Mouse (Mus musculus) ES-Bruce4 (cell line): ENCODE results near the gene Insyn1. TPM values are rescaled to one million over a fixed set of nuclear protein-coding genes. Genes with fewer than 3 reads are reported as not detected.

Source experiments
- H3K27ac ChIP-seq: 2 replicates; pipeline ENCODE4 v1.5.1; 2012; ENCODE audit warnings: low read length, inconsistent platforms; ENCODE audit not compliant: insufficient read depth
- H3K27me3 ChIP-seq: 2 replicates; pipeline ENCODE4 v1.6.1; 2012; ENCODE audit warnings: mild to moderate bottlenecking, low read length, inconsistent platforms; ENCODE audit not compliant: control insufficient read depth, poor library complexity, insufficient read depth, severe bottlenecking
- H3K36me3 ChIP-seq: 2 replicates; pipeline ENCODE4 v1.6.1; 2012; ENCODE audit warnings: inconsistent platforms, mild to moderate bottlenecking, low read length, moderate library complexity; ENCODE audit not compliant: control insufficient read depth, poor library complexity, insufficient read depth, severe bottlenecking
- H3K4me1 ChIP-seq: one replicate; pipeline ENCODE4 v1.8.1; 2011; ENCODE audit warnings: low read length; ENCODE audit not compliant: control insufficient read depth, insufficient read depth
- H3K4me3 ChIP-seq: 2 replicates; pipeline ENCODE4 v1.5.1; 2011; ENCODE audit warnings: low read depth, mild to moderate bottlenecking, low read length
- H3K9ac ChIP-seq: 2 replicates; pipeline ENCODE4 v1.6.1; 2012; ENCODE audit warnings: low read depth, mild to moderate bottlenecking, inconsistent platforms; ENCODE audit not compliant: poor library complexity, severe bottlenecking
- H3K9me3 ChIP-seq: replicated peaks from 2 replicates; pipeline ENCODE4 v1.6.1; 2012; ENCODE audit warnings: mild to moderate bottlenecking, low read length, inconsistent platforms; ENCODE audit not compliant: control insufficient read depth, poor library complexity, insufficient read depth, severe bottlenecking
- CTCF ChIP-seq: IDR thresholded peaks from one replicate; pipeline ENCODE4 v1.8.1; 2011; ENCODE audit warnings: low read depth, low read length
- EP300 ChIP-seq: IDR thresholded peaks from 2 replicates; pipeline ENCODE4 v1.6.1; 2011; ENCODE audit warnings: low read depth, low read length; ENCODE audit not compliant: insufficient read depth
- POLR2A ChIP-seq: IDR thresholded peaks from one replicate; pipeline ENCODE4 v1.8.1; 2011; ENCODE audit warnings: low read length; ENCODE audit not compliant: insufficient read depth
- polyA plus RNA-seq: library from polyadenylated mRNA; stranded (reverse); fragments of >200 nt; gene quantifications from 2 replicates; pipeline ENCODE4 v1.2.4, GENCODE M21; 2011; ENCODE audit warnings: low read depth; ENCODE audit not compliant: missing spikeins, insufficient read depth, insufficient read length

Gene Insyn1
- polyA plus RNA-seq: 2.2 and 3.8 TPM in 2 replicates

DNA sequence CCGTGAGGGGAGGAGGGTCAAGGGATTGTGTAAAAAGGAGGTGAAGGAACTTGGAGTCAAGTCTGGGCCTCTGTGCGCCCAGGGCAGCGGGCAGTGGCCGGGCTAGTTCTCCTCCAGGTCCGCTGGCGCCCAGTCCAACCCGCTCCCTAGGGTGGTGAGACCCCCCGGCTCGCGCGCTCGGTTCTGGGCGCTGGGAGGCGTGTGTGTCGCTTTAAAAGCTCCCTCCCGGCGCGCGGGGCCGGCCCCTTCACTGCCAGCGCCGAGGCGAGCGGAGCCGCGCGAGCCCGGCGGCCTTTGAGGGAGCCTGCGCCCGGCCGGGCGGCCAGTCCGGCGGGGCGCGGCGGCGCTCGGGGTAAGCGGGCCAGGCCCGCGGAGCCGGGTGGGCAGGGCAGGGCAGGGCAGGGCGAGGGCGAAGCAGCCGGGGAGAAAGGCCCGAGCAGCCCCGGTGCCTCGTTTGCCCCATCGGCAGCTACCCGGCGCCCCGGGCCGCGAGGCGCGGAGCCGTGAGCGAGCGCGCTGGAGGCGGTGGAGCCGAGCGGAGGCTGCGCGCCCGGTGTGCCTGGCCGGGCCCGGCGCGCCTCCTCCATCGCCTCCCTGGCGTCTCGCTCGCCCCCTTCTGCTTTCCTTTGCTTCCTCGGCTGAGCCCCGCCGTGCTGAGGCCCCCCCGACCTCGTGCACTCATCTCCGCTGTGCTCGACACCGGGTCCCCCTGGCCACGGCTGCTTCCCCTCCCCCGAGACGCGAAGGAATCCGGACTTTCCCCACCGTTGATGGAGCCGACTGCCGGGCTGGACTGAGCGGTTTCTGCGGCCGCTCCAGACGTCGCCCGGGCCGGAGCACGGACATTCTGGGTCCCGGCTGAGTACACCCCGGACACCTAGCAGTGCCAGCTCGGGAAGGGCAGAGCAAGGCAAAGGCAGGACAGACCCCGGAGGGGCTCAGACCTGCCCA lies at the start of gene Insyn1:
Insyn1 (plus strand) TSS at position 753 of the 951 bp plus-strand sequence.
- Histone ChIP-seq H3K4me3 (peak within 1 kb of the TSS; percentile 74), H3K36me3 (no peaks in the 10 kb centered on the region), H3K27me3 (no peaks in the 10 kb centered on the region; the same call in 1 of the 2 replicates), H3K9ac (peak within 1 kb of the TSS; percentile 88), H3K4me1 (peaks cover 2% of the 10 kb centered on the region), H3K9me3 (no peaks in the 10 kb centered on the region), H3K27ac (no peak within 1 kb of the TSS)
- TF ChIP-seq POLR2A (no peak), CTCF (no peak), EP300 (no peak)

GRCm38 (mm10) chr9:58438921-58439396 lies 49.4 kb upstream of the Insyn1 start:
- Histone ChIP-seq H3K27ac (no peak overlapping the region), H3K36me3 (no peaks in the 10 kb centered on the region), H3K27me3 (no peaks in the 10 kb centered on the region), H3K4me1 (no peaks in the 10 kb centered on the region), H3K9ac (no peak overlapping the region), H3K4me3 (no peak overlapping the region), H3K9me3 (no peaks in the 10 kb centered on the region)
- TF ChIP-seq EP300 (no peak), CTCF (no peak), POLR2A (no peak)

DNA sequence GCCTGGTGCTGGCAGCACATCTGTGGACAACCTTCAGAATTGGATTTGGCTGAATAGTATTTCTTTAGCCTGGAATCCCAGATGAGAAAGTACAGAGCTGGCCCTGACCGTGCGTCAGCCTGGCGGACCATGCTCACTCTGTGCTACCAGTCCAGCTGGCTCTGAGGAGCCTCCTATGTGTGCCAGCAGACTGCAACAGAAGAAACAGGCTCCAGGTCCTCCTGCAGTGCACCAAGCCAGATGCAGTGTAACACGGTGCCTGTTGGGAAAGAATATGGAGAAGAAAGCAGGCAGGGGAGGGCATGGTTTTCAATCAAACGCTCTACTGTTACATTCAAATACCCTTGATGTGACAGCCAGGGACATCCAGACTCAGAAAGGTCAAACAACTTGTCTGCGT lies 48.3 kb upstream of the Insyn1 start:
- H3K27ac ChIP-seq: no peak overlapping the region
- no peaks in the 10 kb centered on the region for H3K27me3 ChIP-seq
- no peaks in the 10 kb centered on the region for H3K36me3 ChIP-seq
- H3K4me1 ChIP-seq: no peaks in the 10 kb centered on the region
- TF ChIP-seq EP300: no peak
- TF ChIP-seq POLR2A: no peak
- no peak for TF ChIP-seq CTCF
- no peak overlapping the region for H3K4me3 ChIP-seq
- H3K9ac ChIP-seq: no peak overlapping the region
- no peaks in the 10 kb centered on the region for H3K9me3 ChIP-seq

DNA sequence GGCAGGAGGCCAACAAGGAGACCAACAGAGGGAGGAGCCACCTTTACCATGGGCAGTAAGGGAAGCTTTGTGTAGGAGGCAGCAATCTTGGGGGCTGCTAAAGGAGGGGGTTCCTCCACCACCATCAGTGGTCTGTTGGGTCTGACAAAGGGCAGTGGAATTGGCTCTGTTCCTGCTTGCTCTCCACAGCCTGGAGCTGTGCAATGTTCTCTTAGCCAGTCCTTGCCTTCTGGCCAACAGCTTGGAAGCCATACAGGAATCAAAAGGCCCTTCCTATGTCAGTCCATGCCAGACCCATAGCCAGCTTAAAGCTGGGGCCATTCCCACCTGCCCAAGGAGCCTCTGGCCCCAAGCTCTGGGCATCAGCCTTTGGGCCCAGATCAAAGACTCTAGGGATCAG lies 47.8 kb upstream of the Insyn1 start:
- TF ChIP-seq EP300 (no peak), POLR2A (no peak), CTCF (no peak)
- Histone ChIP-seq H3K4me1 (no peaks in the 10 kb centered on the region), H3K27me3 (no peaks in the 10 kb centered on the region), H3K4me3 (no peak overlapping the region), H3K27ac (no peak overlapping the region), H3K9me3 (no peaks in the 10 kb centered on the region), H3K36me3 (no peaks in the 10 kb centered on the region), H3K9ac (no peak overlapping the region)

- Histone ChIP-seq H3K27ac (no peak overlapping the region), H3K27me3 (no peaks in the 10 kb centered on the region), H3K4me3 (no peak overlapping the region), H3K4me1 (no peaks in the 10 kb centered on the region), H3K9me3 (no peaks in the 10 kb centered on the region; the same call in 1 of the 2 replicates), H3K36me3 (no peaks in the 10 kb centered on the region), H3K9ac (no peak overlapping the region)
- no peak for TF ChIP-seq POLR2A
- TF ChIP-seq EP300: no peak
- no peak for TF ChIP-seq CTCF
Observed at GRCm38 (mm10) chr9:58441351-58442104, 46.9 kb upstream of the Insyn1 start.
